Mouse (Mus musculus) neural tube, embryonic 15.5 days (tissue): ENCODE data around the gene Arf5. TPM values are rescaled to one million over a fixed set of nuclear protein-coding genes. Genes with fewer than 3 reads are reported as not detected.

ENCODE experiments used
- ATAC-seq: fragments of 200-750 bp; cut with Nextera tagmentation; 2 replicates; pipeline ENCODE4 v1.8.0; 2017; ENCODE audit warnings: mild to moderate bottlenecking, moderate TSS enrichment, moderate library complexity; ENCODE audit not compliant: low FRiP score
- H3K27ac ChIP-seq: fragments of 300-500 bp; sonication (generic); replicated peaks from 2 replicates; pipeline ENCODE4 v1.5.1; 2015; ENCODE audit warnings: mild to moderate bottlenecking, inconsistent platforms
- H3K27me3 ChIP-seq: fragments of 300-500 bp; sonication (generic); replicated peaks from 2 replicates; pipeline ENCODE4 v1.6.1; 2015; ENCODE audit warnings: inconsistent platforms
- H3K36me3 ChIP-seq: fragments of 300-500 bp; sonication (generic); 2 replicates; pipeline ENCODE4 v1.6.1; 2015; ENCODE audit warnings: inconsistent platforms
- H3K4me1 ChIP-seq: fragments of 300-500 bp; sonication (generic); 2 replicates; pipeline ENCODE4 v1.6.1; 2015; ENCODE audit warnings: inconsistent platforms
- H3K4me2 ChIP-seq: fragments of 300-500 bp; sonication (generic); 2 replicates; pipeline ENCODE4 v1.6.1; 2015; ENCODE audit warnings: inconsistent platforms, mild to moderate bottlenecking, moderate library complexity
- H3K4me3 ChIP-seq: fragments of 300-500 bp; sonication (generic); replicated peaks from 2 replicates; pipeline ENCODE4 v1.5.1; 2015; ENCODE audit warnings: mild to moderate bottlenecking, inconsistent platforms
- H3K9ac ChIP-seq: fragments of 300-500 bp; sonication (generic); replicated peaks from 2 replicates; pipeline ENCODE4 v1.6.1; 2015; ENCODE audit warnings: mild to moderate bottlenecking, inconsistent platforms
- H3K9me3 ChIP-seq: fragments of 300-500 bp; sonication (generic); replicated peaks from 2 replicates; pipeline ENCODE4 v1.6.1; 2016; ENCODE audit warnings: inconsistent platforms
- WGBS: fragments of 180-500 bp; shearing (Covaris S2); methylation state at CpG from one replicate; pipeline ENCODE4 v1.1.7; 2015; ENCODE audit warnings: mixed read lengths; 5-methylcytosine and 5-hydroxymethylcytosine counted together
- polyA plus RNA-seq: library from polyadenylated mRNA; unstranded; fragments of >200 nt; fragmentation: Nextera tagmentation; extraction: Ambion mirVana; gene quantifications from 2 replicates; pipeline ENCODE4 v1.2.1, GENCODE M21; 2015

The Arf5 gene
- polyA plus RNA-seq: 429 and 444 TPM in 2 replicates

DNA sequence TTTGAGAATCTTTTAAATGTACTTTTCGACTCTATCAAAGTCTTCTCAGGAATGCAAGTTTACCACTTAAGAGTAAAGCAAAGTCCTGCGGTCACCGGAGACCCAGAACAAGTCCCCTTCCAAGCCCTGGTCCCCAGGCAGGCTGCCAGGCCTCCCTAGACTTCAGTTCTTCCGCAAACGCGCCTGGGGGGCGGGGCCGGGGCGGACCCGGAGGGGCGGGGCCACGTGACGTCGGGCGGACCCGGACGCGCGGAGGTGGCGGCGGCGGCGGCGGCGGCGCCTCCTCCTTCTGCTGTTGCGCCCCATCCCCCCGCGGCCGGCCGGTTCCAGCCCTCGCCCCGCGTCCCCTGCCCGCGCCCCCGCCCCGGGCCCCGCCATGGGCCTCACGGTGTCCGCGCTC lies at the start of gene Arf5:
Gene Arf5, plus strand, starts transcription at position 248 of the 400 bp plus-strand sequence.
- under 1% methylated on average over 31 of the region's 42 CpGs for WGBS
- peak; percentile 80 for ATAC-seq

GRCm38 (mm10) chr6:28381983-28382382 lies 41.4 kb upstream of the Arf5 start:
- 65% methylated on average over 4 of the region's 4 CpGs for WGBS
- no peak overlapping the region for H3K27ac ChIP-seq
- H3K9ac ChIP-seq: no peak overlapping the region
- no peak overlapping the region for H3K4me2 ChIP-seq
- H3K4me1 ChIP-seq: no peaks in the 10 kb centered on the region
- no peaks in the 10 kb centered on the region for H3K36me3 ChIP-seq
- no peak for ATAC-seq
- no peaks in the 10 kb centered on the region for H3K27me3 ChIP-seq
- H3K9me3 ChIP-seq: no peaks in the 10 kb centered on the region
- no peak overlapping the region for H3K4me3 ChIP-seq

More for the DNA sequence above, at the start of gene Arf5:
- Histone ChIP-seq H3K27me3 (no peaks in the 10 kb centered on the region), H3K9ac (peak within 1 kb of the TSS; percentile 99), H3K4me3 (peak within 1 kb of the TSS; percentile 86), H3K27ac (peak within 1 kb of the TSS; percentile 82), H3K9me3 (no peaks in the 10 kb centered on the region), H3K4me2 (peak within 1 kb of the TSS; percentile 68), H3K36me3 (peaks cover 22% of the 10 kb centered on the region), H3K4me1 (peaks cover 61% of the 10 kb centered on the region)

GRCm38 (mm10) chr6:28385169-28385568 lies 38.2 kb upstream of the Arf5 start:
- 89% methylated on average over 3 of the region's 3 CpGs for WGBS
- no peaks in the 10 kb centered on the region for H3K36me3 ChIP-seq
- H3K27ac ChIP-seq: no peak overlapping the region
- H3K27me3 ChIP-seq: no peaks in the 10 kb centered on the region
- no peak overlapping the region for H3K9ac ChIP-seq
- ATAC-seq: no peak
- no peaks in the 10 kb centered on the region for H3K9me3 ChIP-seq
- H3K4me3 ChIP-seq: no peak overlapping the region
- H3K4me1 ChIP-seq: peaks cover 3% of the 10 kb centered on the region; the same call in 1 of the 2 replicates
- no peak overlapping the region for H3K4me2 ChIP-seq

DNA sequence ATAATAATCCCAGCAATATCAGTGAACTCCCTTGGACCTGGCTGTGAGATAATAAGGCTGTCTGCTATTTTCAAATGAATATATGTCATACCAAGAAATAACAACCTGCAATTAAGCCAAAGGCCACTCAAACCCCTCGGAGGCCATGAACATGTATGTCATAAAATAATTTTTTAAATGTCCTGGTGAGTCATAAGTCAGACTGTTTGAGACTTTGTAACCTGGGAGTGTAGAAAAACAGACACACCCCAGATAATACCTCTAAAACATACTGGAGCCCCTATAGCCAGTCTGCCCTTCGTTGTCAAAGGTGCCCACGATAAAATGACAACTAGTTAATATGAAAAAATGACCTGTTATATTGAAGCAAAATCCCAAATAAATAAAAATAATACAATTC lies 34.3 kb upstream of the Arf5 start:
- 88% methylated on average over 3 of the region's 3 CpGs for WGBS
- Histone ChIP-seq H3K27me3 (no peaks in the 10 kb centered on the region), H3K4me3 (no peak overlapping the region), H3K36me3 (no peaks in the 10 kb centered on the region), H3K4me2 (no peak overlapping the region), H3K4me1 (peaks cover 3% of the 10 kb centered on the region; the same call in 1 of the 2 replicates), H3K9ac (no peak overlapping the region), H3K27ac (no peak overlapping the region), H3K9me3 (no peaks in the 10 kb centered on the region)
- no peak for ATAC-seq

GRCm38 (mm10) chr6:28396051-28396852 lies 27.1 kb upstream of the Arf5 start:
- no peak for ATAC-seq
- H3K36me3 ChIP-seq: no peaks in the 10 kb centered on the region
- H3K4me2 ChIP-seq: peak overlapping the region; percentile 92
- peak overlapping the region; percentile 51 for H3K4me3 ChIP-seq
- 26% methylated on average over 15 of the region's 15 CpGs for WGBS
- no peaks in the 10 kb centered on the region for H3K9me3 ChIP-seq
- peaks cover 22% of the 10 kb centered on the region for H3K4me1 ChIP-seq
- H3K9ac ChIP-seq: peak overlapping the region; percentile 48; the same call in 1 of the 2 replicates
- H3K27me3 ChIP-seq: 0 out of 2 replicates have a peak, but pooled peaks cover 6% of the 10 kb centered on the region
- no peak overlapping the region for H3K27ac ChIP-seq

- Histone ChIP-seq H3K36me3 (no peaks in the 10 kb centered on the region), H3K4me2 (peak overlapping the region; percentile 92), H3K9me3 (no peaks in the 10 kb centered on the region), H3K27ac (peak overlapping the region; percentile 23; the same call in 1 of the 2 replicates), H3K9ac (peak overlapping the region; percentile 48), H3K27me3 (0 out of 2 replicates have a peak, but pooled peaks cover 6% of the 10 kb centered on the region), H3K4me3 (peak overlapping the region; percentile 51), H3K4me1 (peaks cover 22% of the 10 kb centered on the region)
- WGBS: 1% methylated on average over 19 of the region's 19 CpGs
- peak; percentile 59; the same call in 1 of the 2 replicates for ATAC-seq
Observed at GRCm38 (mm10) chr6:28396853-28397457, 26.4 kb upstream of the Arf5 start.

- Histone ChIP-seq H3K9ac (peak within 1 kb of the TSS; percentile 48), H3K4me1 (peaks cover 22% of the 10 kb centered on the region), H3K9me3 (no peaks in the 10 kb centered on the region), H3K27ac (peak within 1 kb of the TSS; percentile 23), H3K27me3 (0 out of 2 replicates have a peak, but pooled peaks cover 6% of the 10 kb centered on the region), H3K36me3 (no peaks in the 10 kb centered on the region), H3K4me2 (peak within 1 kb of the TSS; percentile 92), H3K4me3 (peak within 1 kb of the TSS; percentile 51)
- ATAC-seq: peak; percentile 75
- WGBS: under 1% methylated on average over 33 of the region's 33 CpGs
Observed at GRCm38 (mm10) chr6:28397681-28398203, 25.6 kb upstream of the Arf5 start, which contains the start of gene Zfp800. TSS of gene Zfp800 (minus strand) at chr6:28398005.

GRCm38 (mm10) chr6:28398726-28399125 lies 24.6 kb upstream of the Arf5 start:
- Histone ChIP-seq H3K4me3 (no peak overlapping the region), H3K4me1 (peaks cover 22% of the 10 kb centered on the region), H3K4me2 (no peak overlapping the region), H3K27me3 (0 out of 2 replicates have a peak, but pooled peaks cover 6% of the 10 kb centered on the region), H3K9ac (no peak overlapping the region), H3K9me3 (no peaks in the 10 kb centered on the region), H3K36me3 (no peaks in the 10 kb centered on the region), H3K27ac (no peak overlapping the region)
- WGBS: 88% methylated on average over 3 of the region's 3 CpGs
- no peak for ATAC-seq

- H3K27ac ChIP-seq: no peak overlapping the region
- no peak overlapping the region for H3K4me3 ChIP-seq
- peaks cover 22% of the 10 kb centered on the region for H3K4me1 ChIP-seq
- ATAC-seq: no peak
- H3K9ac ChIP-seq: no peak overlapping the region
- 92% methylated on average over 4 of the region's 4 CpGs for WGBS
- no peaks in the 10 kb centered on the region for H3K36me3 ChIP-seq
- H3K4me2 ChIP-seq: no peak overlapping the region
- H3K9me3 ChIP-seq: no peaks in the 10 kb centered on the region
- 0 out of 2 replicates have a peak, but pooled peaks cover 6% of the 10 kb centered on the region for H3K27me3 ChIP-seq
Observed at GRCm38 (mm10) chr6:28399791-28400190, 23.6 kb upstream of the Arf5 start.

GRCm38 (mm10) chr6:28410053-28410452 lies 13.3 kb upstream of the Arf5 start:
- 84% methylated on average over 9 of the region's 9 CpGs for WGBS
- Histone ChIP-seq H3K4me2 (no peak overlapping the region), H3K27ac (no peak overlapping the region), H3K27me3 (no peaks in the 10 kb centered on the region), H3K36me3 (peaks cover under 1% of the 10 kb centered on the region), H3K9me3 (no peaks in the 10 kb centered on the region), H3K4me1 (no peaks in the 10 kb centered on the region), H3K9ac (no peak overlapping the region), H3K4me3 (no peak overlapping the region)
- ATAC-seq: no peak

DNA sequence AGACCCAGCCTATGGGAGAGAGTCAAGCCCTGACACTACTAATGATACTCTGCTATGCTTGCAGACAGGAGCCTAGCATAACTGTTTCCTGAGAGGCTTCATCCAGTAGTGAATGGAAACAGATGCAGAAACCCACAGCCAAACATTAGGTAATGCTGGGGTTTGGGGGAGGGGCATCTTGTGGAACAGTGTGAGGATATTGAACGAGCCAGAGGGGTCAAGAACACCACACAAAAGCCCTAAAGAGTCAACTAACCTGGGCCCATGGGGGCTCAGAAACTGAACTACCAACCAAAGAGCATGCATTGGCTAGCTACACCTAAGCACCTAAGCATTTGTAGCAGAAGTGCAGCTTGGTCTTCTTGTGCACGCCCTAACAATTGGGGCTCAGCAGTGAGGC lies 12.1 kb upstream of the Arf5 start:
- ATAC-seq: no peak
- Histone ChIP-seq H3K36me3 (peaks cover 9% of the 10 kb centered on the region), H3K27me3 (no peaks in the 10 kb centered on the region), H3K27ac (no peak overlapping the region), H3K4me3 (no peak overlapping the region), H3K4me2 (no peak overlapping the region), H3K4me1 (no peaks in the 10 kb centered on the region), H3K9ac (no peak overlapping the region), H3K9me3 (no peaks in the 10 kb centered on the region)
- 74% methylated on average over 2 of the region's 2 CpGs for WGBS
